Mouse (Mus musculus) liver, embryonic 14.5 days (tissue): ENCODE results near the gene Nol11. TPM values are rescaled to one million over a fixed set of nuclear protein-coding genes. Genes with fewer than 3 reads are reported as not detected.

Source experiments
- ATAC-seq: fragments of 200-750 bp; cut with Nextera tagmentation; 2 replicates; pipeline ENCODE4 v1.8.0; 2017; ENCODE audit warnings: moderate number of reproducible peaks, mild to moderate bottlenecking, moderate library complexity; ENCODE audit not compliant: insufficient read depth
- DNase-seq, 3 experiments: peaks; one replicate each; pipeline ENCODE4 v3.0.0-alpha.2; 2012 to 2013; ENCODE audit warnings: low read depth in 3 of 3, low spot score in 3 of 3
- H3K27ac ChIP-seq: fragments of 300-500 bp; sonication (generic); 2 replicates; pipeline ENCODE4 v1.5.1; 2014; ENCODE audit warnings: moderate library complexity, mild to moderate bottlenecking, control low read depth, inconsistent platforms
- H3K27me3 ChIP-seq: fragments of 300-500 bp; sonication (generic); 2 replicates; pipeline ENCODE4 v1.6.1; 2014; ENCODE audit warnings: mild to moderate bottlenecking, low read length, moderate library complexity; ENCODE audit not compliant: control insufficient read depth, insufficient read depth
- H3K36me3 ChIP-seq: fragments of 300-500 bp; sonication (generic); replicated peaks from 2 replicates; pipeline ENCODE4 v1.6.1; 2014; ENCODE audit warnings: low read depth; ENCODE audit not compliant: control insufficient read depth, insufficient read depth
- H3K4me1 ChIP-seq, 2 experiments: fragments of 200-500 bp in 1 of 2; fragments of 300-500 bp in 1 of 2; sonication (generic) in 1 of 2; replicated peaks; 2 replicates each; pipeline ENCODE4 v1.6.1; 2012 to 2014; ENCODE audit warnings: antibody characterized with exemption in 1 of 2, inconsistent platforms in 1 of 2, low read length in 1 of 2; ENCODE audit not compliant: control insufficient read depth in 2 of 2, insufficient read depth in 2 of 2
- H3K4me2 ChIP-seq: fragments of 300-500 bp; sonication (generic); 2 replicates; pipeline ENCODE4 v1.6.1; 2014; ENCODE audit warnings: low read depth, mild to moderate bottlenecking, control low read depth, moderate library complexity
- H3K4me3 ChIP-seq, 2 experiments: fragments of 200-500 bp in 1 of 2; fragments of 300-500 bp in 1 of 2; sonication (generic) in 1 of 2; 2 replicates each; pipeline ENCODE4 v1.5.1; 2012 to 2014; ENCODE audit warnings: low read depth in 2 of 2, low read length in 2 of 2, mild to moderate bottlenecking in 2 of 2, control low read depth in 1 of 2, inconsistent platforms in 1 of 2, moderate library complexity in 1 of 2; ENCODE audit not compliant: insufficient read depth in 1 of 2
- H3K9ac ChIP-seq: fragments of 300-500 bp; sonication (generic); replicated peaks from 2 replicates; pipeline ENCODE4 v1.6.1; 2014; ENCODE audit warnings: mild to moderate bottlenecking, control low read depth, moderate library complexity
- H3K9me3 ChIP-seq: fragments of 300-500 bp; sonication (generic); 2 replicates; pipeline ENCODE4 v1.6.1; 2016; ENCODE audit warnings: low read length, mixed read lengths; ENCODE audit not compliant: control insufficient read depth
- CTCF ChIP-seq: IDR thresholded peaks from 2 replicates; pipeline ENCODE4 v1.5.1; 2016; ENCODE audit warnings: antibody characterized with exemption, low read depth, control low read depth
- EP300 ChIP-seq: IDR thresholded peaks from 2 replicates; pipeline ENCODE4 v1.6.1; 2016; ENCODE audit warnings: antibody characterized with exemption, low read depth
- WGBS: fragments of 180-500 bp; shearing (Covaris S2); extraction: QIAGEN DNeasy Blood & Tissue Kit; methylation state at CpG from one replicate; pipeline ENCODE4 v1.1.7; 2014; ENCODE audit not compliant: insufficient replicate concordance; 5-methylcytosine and 5-hydroxymethylcytosine counted together
- polyA plus RNA-seq, 2 experiments: library from polyadenylated mRNA; depleted of rRNA in 1 of 2; stranded (reverse) in 1 of 2; unstranded in 1 of 2; fragments of >200 nt; fragmentation: Nextera tagmentation in 1 of 2; extraction: Ambion mirVana in 1 of 2; gene quantifications; 2 replicates each; pipeline versions ENCODE4 v1.2.1 to v1.2.3; 2012 to 2014

Nol11 gene
- polyA plus RNA-seq, 2 experiments = 11.3 to 19.9 TPM

GRCm38 (mm10) chr11:107222531-107223168 is 33.5 kb upstream of the Nol11 start:
- WGBS = 68% methylated on average over 12 of the region's 12 CpGs
- no peak overlapping the region for H3K27ac ChIP-seq
- no peak for DNase-seq
- H3K9ac ChIP-seq = no peak overlapping the region
- no peak overlapping the region for H3K4me3 ChIP-seq
- no peaks in the 10 kb centered on the region for H3K27me3 ChIP-seq
- H3K9me3 ChIP-seq = no peaks in the 10 kb centered on the region
- no peak for ATAC-seq
- no peaks in the 10 kb centered on the region; a peak in 1 of 4 replicates for H3K4me1 ChIP-seq
- no peaks in the 10 kb centered on the region for H3K36me3 ChIP-seq
- no peak for TF ChIP-seq EP300
- TF ChIP-seq CTCF = no peak
- no peak overlapping the region for H3K4me2 ChIP-seq

- no peak overlapping the region for H3K4me2 ChIP-seq
- no peaks in the 10 kb centered on the region for H3K27me3 ChIP-seq
- H3K4me1 ChIP-seq = no peaks in the 10 kb centered on the region
- no peaks in the 10 kb centered on the region for H3K9me3 ChIP-seq
- no peaks in the 10 kb centered on the region; the same call in 1 of the 2 replicates for H3K36me3 ChIP-seq
- DNase-seq (no peak), ATAC-seq (no peak)
- no peak overlapping the region for H3K4me3 ChIP-seq
- H3K27ac ChIP-seq = no peak overlapping the region
- no peak overlapping the region for H3K9ac ChIP-seq
- 72% methylated on average over 9 of the region's 9 CpGs for WGBS
- no peak for TF ChIP-seq EP300
- no peak for TF ChIP-seq CTCF
Measured at GRCm38 (mm10) chr11:107215111-107215510, 25.9 kb upstream of the Nol11 start.

GRCm38 (mm10) chr11:107213745-107214144 is 24.6 kb upstream of the Nol11 start:
- Histone ChIP-seq H3K4me1 (no peaks in the 10 kb centered on the region), H3K27ac (no peak overlapping the region), H3K4me2 (no peak overlapping the region), H3K36me3 (no peaks in the 10 kb centered on the region; the same call in 1 of the 2 replicates), H3K4me3 (no peak overlapping the region), H3K9me3 (no peaks in the 10 kb centered on the region), H3K9ac (no peak overlapping the region), H3K27me3 (no peaks in the 10 kb centered on the region)
- WGBS = 66% methylated on average over 5 of the region's 5 CpGs
- ATAC-seq (no peak), DNase-seq (peak; percentile 20 to 32 (median 32))
- TF ChIP-seq EP300 (no peak), CTCF (peak; percentile 46)

DNA sequence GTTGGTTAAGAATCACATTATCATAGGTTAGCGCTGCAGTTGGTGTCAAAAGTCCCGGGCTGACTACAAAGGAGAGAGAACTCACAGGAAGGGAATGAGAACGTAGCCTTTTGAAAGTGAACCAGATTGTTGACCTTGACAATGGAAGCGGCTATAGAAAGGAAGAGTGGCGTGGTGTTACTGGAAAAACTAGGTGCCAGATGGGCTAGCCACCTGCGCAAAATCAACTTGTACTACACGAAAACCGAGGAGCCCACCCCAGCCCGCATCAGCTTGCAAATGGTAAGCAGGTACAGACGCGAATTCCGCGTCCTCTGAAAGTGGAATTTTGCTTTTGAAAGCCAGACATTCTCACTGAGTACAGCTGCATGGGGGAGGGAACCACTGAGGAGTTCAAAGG is 20.6 kb upstream of the Nol11 start:
- ATAC-seq (no peak), DNase-seq (no peak)
- Histone ChIP-seq H3K4me3 (no peak overlapping the region), H3K9me3 (no peaks in the 10 kb centered on the region), H3K4me1 (peaks cover 5% of the 10 kb centered on the region in 2 experiments), H3K4me2 (no peak overlapping the region), H3K27me3 (no peaks in the 10 kb centered on the region), H3K27ac (no peak overlapping the region), H3K36me3 (no peaks in the 10 kb centered on the region; the same call in 1 of the 2 replicates), H3K9ac (no peak overlapping the region)
- WGBS = 81% methylated on average over 13 of the region's 13 CpGs
- TF ChIP-seq EP300 = no peak
- no peak for TF ChIP-seq CTCF

DNA sequence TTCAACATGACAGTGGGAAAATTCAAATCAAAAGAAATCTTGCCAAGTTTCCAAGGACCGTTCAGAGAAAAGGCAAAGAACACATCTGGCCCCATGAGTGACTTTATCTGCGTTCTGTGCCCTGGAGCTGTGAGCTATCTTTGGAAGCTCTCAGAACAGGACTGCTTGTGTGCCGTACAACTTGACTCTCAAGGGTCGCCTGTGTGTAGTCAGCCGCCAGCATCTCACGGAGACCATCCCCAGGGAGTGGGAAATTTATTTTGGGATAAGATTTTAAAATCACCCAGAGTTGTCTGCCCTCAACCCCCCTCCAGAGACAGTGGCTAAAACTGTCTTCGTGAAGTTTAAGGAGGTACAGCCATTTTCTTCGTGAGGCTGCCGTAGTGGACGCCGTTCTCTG is 12.6 kb upstream of the Nol11 start:
- no peak for TF ChIP-seq CTCF
- no peak for TF ChIP-seq EP300
- no peaks in the 10 kb centered on the region for H3K27me3 ChIP-seq
- no peak for DNase-seq
- no peak overlapping the region for H3K4me2 ChIP-seq
- 81% methylated on average over 11 of the region's 11 CpGs for WGBS
- no peak overlapping the region for H3K27ac ChIP-seq
- peaks cover 3% of the 10 kb centered on the region in 2 experiments for H3K4me1 ChIP-seq
- ATAC-seq = no peak
- no peak overlapping the region for H3K4me3 ChIP-seq
- H3K36me3 ChIP-seq = no peaks in the 10 kb centered on the region
- no peak overlapping the region for H3K9ac ChIP-seq
- no peaks in the 10 kb centered on the region for H3K9me3 ChIP-seq
